ENCODE assay signal across 9 mouse cellular contexts in the genomic region with DNA sequence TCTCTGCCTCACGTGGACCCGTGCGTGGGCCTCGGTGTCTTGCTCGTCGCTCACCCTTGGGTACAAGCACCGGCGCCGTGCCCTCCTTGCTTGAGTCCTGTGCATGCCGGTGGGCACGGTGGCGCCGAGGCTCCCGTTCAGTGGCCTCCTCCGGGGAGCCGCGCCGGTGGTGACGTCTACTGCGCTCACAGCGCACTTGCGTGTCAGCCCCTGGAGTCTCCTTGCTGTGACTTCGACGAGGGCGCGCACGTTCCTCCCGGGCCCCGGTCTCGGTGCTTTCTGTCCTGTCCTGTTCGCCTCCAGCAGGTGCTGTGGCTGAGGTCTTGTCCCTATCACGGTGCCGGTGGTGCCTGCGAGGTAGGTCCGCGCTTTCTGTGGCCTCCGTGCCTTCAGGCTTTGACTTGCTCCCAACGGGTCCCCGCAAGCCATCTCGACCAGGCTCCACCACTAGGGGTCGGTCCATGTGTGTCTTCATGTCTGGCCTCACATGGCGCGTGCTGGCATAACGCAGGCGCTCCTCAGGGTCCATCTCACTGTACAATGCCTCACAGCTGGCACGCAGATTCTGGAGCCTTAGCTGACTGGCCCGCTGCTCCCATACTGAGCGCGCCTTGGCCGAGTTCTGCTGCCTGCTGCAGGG.
DNase-seq lines count a peak whose midpoint lies in the region; ATAC-seq and TF ChIP-seq lines count a peak whose summit lies in the region.
"Had no signal": no experiment of that assay in that cellular context is flagged by ENCODE, and none has a peak within 500 bp of the region (broad histone marks: within the 10 kb centered on the region; RNA-seq: fewer than 3 reads in every experiment).

No protein-coding gene starts in this region.

- no peaks in the 10 kb centered on the region for H3K4me1 ChIP-seq in heart, postnatal 0 days (ENCODE audit: control insufficient read depth, insufficient read depth)

- H3K36me3 ChIP-seq in heart, postnatal 0 days (replicated peaks; ENCODE audit: control insufficient read depth, insufficient read depth, low read length): no peaks in the 10 kb centered on the region

- H3K9me3 ChIP-seq in heart, postnatal 0 days (replicated peaks; ENCODE audit: control insufficient read depth, low read length): no peaks in the 10 kb centered on the region

- no peak for TF ChIP-seq EP300 in heart, postnatal 0 days (IDR thresholded peaks at IDR 0.05; ENCODE audit: low read depth)

- peak overlapping the region; percentile 23; the same call in 1 of the 2 replicates for H3K4me3 ChIP-seq in heart, postnatal 0 days (ENCODE audit: low read depth, low read length)

- WGBS in heart, postnatal 0 days: 29% methylated on average over 50 of the region's 50 CpGs

- no peak overlapping the region for H3K9ac ChIP-seq in heart, postnatal 0 days (replicated peaks; ENCODE audit: low read depth, low read length)

- ATAC-seq in heart, postnatal 0 days (ENCODE audit: insufficient read depth, low read depth): peak; percentile 63; the same call in 1 of the 2 replicates

- no peak overlapping the region for H3K27ac ChIP-seq in heart, postnatal 0 days (ENCODE audit: low read depth)
- H3K27ac ChIP-seq: macrophage had no signal

- DNase-seq in left cerebral cortex, adult 18-20 months (ENCODE audit: low spot score in 2 of 2): peak; percentile 40 to 49
- no peak for DNase-seq in left cerebral cortex, adult 11 months (ENCODE audit: low spot score)
- peak; percentile 29 for DNase-seq in embryo, embryonic 11.5 days (ENCODE audit: low read depth, low spot score)
- no peak for DNase-seq in heart, postnatal 0 days (ENCODE audit: low spot score)
- DNase-seq in layer of hippocampus, adult 9-11 months: peak; percentile 48
- peak; percentile 49 for DNase-seq in lung, postnatal 10 days
- peak; percentile 4 for DNase-seq in retina, adult 2 months (ENCODE audit: low read depth, low spot score)
- peak; percentile 68 to 70 for DNase-seq in thymus, postnatal 36 days

- peak; percentile 44 for TF ChIP-seq CTCF in heart, postnatal 0 days (IDR thresholded peaks at IDR 0.05; ENCODE audit: low read depth)

- H3K4me2 ChIP-seq in heart, postnatal 0 days (ENCODE audit: low read depth, low read length): peak overlapping the region; percentile 42

- peaks cover 19% of the 10 kb centered on the region for H3K27me3 ChIP-seq in heart, postnatal 0 days (ENCODE audit: control insufficient read depth, insufficient read depth, low read length)

Comparison
In these comparisons a context has a peak if more than half of its experiments do, and no peak if none do; other contexts are left out.
1. DNase-seq: peak in left cerebral cortex, adult 18-20 months (2 of 2), embryo, embryonic 11.5 days (single experiment), layer of hippocampus, adult 9-11 months (single experiment), lung, postnatal 10 days (single experiment), retina, adult 2 months (single experiment) and thymus, postnatal 36 days (2 of 2); none in left cerebral cortex, adult 11 months (single experiment) and heart, postnatal 0 days (single experiment).